Mouse (Mus musculus) kidney, postnatal 14 days (tissue): ENCODE results near the gene Lmod1.
A peak's percentile ranks its signal among the peaks of the same experiment; 100 is the strongest.

ENCODE experiments used
- DNase-seq: peaks from one replicate; pipeline ENCODE4 v3.0.0; 2022; ENCODE audit warnings: mixed read lengths

Gene Lmod1

GRCm38 (mm10) chr1:135363446-135363845 lies 38.8 kb downstream of the Lmod1 start:
- DNase-seq: no peak

GRCm38 (mm10) chr1:135366380-135366779 lies 41.8 kb downstream of the Lmod1 start:
- DNase-seq: no peak

GRCm38 (mm10) chr1:135367005-135367404 lies 42.4 kb downstream of the Lmod1 start:
- no peak for DNase-seq

GRCm38 (mm10) chr1:135367595-135367994 lies 43.0 kb downstream of the Lmod1 start:
- DNase-seq: no peak

DNA sequence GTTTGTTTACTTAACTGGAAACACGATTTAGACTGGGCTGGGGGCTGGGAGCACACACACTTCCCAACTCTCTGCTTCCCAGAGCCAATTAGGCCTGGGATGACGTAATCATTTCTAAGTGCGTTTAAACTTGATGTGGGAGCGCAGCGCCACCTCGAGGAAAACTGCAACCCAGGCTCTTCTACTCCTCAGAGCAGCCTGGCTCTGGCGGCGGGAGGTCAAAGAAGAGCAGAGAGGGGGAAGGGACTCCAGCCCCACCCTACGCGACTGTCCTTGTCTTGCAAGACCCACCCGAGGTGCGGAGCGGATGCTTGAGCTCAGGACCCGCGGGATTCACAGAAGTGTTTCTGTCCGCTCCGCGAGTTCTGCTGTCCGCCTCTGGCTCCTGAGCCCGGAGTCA lies 43.6 kb downstream of the Lmod1 start:
- DNase-seq: peak; percentile 92

DNA sequence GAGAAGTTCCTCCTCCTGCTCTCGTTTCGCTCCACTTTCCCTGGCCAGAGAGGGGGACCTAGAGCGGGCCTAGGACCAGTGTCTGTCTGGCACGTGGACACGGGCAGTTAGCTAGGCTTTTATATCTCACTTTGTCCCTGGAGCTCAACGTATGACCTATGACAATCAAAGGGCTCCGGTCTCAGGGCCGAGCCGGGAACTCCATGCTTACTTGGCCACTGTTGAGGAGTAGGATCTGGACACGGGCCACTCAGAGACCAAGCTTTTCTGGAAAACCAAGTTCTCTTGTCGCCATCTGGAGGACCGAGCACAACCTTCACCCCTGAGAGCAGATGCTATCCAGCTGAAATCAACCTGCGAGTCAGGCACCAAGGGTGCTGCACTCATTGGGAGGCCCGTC lies 44.4 kb downstream of the Lmod1 start:
- peak; percentile 81 for DNase-seq

DNA sequence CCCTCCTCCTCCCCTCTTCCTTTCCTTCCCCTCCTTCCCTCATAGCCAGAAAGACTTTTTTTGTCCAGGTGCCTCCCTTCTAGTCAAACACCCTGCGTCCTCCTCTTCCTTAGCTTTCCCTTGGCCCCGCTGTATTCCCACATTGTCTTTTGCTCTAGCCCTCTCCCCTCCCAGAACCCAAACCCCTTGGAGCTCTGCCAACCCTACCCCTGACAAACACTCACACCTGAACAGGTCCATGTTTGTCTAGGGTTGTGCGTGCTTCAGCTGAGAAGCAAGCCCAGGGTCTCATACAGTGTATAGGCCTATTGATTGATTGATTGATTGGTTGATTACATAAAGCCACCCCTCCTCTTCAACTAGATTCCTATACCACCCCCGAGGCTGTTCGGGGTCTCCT lies 44.8 kb downstream of the Lmod1 start:
- no peak for DNase-seq

GRCm38 (mm10) chr1:135373171-135373677 lies 48.6 kb downstream of the Lmod1 start:
- no peak for DNase-seq

DNA sequence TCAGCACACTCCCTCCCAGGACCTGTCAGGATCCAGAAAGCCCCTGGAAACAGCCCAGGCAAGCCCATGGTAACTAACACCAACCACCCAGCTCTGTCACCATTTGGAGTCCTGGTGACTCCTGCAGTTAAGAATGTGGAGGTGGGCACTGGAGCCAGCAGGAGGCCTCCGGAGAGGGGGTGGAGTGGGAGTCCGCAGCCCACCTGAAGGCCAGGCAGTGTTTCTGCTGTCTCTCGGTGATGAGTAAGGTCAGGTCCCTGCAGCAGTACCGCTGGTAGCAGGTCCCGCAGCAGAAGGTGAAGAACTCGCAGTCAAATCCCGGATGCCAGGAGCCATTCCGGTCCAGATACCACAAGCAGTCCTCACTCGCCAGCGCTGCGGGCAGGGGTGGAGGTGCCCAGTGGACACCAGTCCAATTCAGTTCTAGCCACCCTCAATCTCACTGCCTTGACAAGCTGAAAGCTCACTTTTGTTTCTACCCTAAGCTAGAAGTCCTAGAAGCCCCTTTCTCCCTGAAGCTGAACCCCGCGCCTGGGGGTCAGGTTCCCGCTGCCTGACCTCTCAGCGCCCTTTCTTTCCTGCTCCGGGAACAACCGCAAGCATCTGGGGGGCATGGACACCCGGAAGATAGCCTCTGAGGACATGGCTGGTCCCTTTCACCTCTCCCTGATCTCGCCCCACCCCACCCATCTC lies 49.7 kb downstream of the Lmod1 start:
- peak; percentile 38 for DNase-seq

DNA sequence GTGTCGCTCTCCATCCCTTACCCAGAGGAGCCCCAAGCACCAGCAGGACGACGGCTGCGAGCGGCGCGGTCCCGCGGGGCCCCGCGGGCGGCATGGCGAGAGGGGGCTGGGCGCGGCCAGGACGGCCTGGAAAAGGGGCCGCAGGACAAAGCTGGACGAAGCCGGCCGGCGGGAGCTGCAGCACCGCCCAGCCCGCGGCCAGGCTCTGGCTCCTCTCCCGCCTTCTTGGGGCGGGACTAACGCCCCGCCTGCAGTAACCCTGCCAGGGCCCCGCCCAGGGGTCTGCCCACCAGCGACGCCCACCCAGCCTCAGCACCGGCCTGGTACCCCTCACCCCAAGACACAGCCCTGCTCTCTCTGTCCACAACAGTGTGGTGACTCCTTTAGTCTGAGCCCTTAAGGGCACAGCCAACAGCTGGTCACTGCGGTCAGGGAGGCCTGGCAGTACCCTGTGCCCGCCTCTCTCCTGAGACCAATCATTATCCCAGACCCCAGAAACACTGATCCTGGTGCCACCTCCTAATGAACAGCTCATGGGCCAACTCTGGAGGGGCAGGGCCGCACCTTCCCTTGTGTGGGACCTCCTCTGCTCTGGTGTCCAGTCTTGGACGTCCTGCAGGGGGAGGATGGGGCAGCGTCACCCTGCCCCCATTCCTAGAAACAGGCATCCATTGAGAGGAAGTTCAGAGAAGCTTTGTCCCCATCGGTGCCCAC lies 50.4 kb downstream of the Lmod1 start, which contains the start of gene Shisa4:
Shisa4 (minus strand) TSS at position 370 of the 714 bp plus-strand sequence.
- DNase-seq: peak; percentile 86

DNA sequence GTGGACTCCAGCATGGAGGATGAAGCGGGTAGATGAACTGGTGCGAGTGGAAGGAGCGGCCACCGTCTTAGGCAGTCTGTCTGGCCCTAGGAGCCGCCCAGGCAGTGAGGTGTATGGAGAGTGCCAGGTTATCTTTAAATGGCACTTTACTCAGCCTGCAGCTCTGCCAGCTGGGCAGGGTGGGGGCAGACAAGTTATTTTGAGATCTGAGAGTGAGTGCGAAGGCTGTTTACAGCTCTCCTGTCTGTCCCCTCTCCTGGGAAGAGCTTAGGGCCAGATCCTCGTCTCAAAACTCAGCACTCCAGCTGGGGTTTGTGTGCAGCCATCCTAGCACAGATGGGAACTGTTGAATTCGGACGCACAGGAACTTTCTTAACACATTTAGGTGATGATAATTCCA lies 54.0 kb downstream of the Lmod1 start:
- no peak for DNase-seq

DNA sequence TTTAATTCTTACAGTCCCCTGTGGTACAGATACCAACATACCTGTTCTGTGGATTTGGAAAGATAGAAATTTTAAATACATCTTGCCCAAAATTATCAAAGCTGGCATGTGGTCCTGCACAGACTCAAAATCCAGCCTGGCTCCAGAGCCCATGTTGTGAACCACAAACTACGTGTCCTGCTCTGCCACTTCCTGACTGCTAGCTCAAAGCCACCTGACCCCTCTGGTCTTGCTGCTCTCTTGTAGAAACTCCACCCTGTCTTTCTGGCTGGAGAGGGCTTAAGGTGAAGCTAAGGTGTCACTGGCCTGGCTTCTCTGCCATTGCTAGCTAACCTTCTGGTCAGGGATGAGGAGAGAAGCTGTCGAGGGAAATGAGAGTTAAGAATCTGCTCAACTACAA lies 54.4 kb downstream of the Lmod1 start:
- no peak for DNase-seq

DNA sequence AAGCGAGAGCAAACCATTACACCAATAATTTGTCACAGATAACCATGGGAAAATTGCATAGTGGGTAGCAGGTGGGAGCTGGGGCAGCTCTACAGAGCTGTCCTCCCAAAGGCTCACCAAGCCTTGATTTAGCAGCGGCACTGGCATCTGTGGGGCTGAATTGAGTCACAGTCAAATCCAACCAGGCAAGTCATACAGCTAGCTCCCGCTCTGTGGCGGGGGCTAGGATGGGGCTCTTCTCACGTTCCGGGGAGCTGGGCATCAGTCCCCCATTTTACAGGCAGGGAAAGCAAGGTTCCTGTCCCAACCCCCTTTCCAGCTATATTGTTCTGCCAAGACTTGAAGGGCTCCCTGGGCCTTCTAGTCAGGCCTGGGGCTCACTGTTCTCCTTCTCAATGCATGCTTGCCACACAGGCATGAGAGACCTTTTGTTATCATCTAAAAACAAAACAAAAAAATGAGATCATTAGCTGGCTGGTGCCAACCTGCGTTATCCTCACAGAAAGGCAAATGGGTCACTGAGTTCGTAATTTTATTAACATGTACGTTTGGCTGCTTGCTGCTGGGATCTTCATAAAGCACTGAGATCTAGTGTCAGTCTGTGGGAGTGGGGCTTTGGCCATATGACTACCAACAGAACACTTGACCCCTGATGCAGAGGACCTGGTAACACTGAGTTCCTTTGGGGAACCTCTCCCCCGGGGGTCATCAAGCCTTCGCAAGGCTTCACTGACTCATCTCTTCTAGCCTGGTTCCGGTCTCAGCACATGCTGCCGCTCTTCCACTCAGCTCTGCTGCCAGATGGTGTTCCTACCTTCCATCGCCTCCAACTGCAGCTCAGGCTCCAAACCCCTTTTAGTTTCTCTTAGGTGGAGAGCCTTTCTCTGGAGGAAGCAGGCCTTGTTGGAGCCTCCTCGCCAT lies 55.7 kb downstream of the Lmod1 start:
- no peak for DNase-seq

DNA sequence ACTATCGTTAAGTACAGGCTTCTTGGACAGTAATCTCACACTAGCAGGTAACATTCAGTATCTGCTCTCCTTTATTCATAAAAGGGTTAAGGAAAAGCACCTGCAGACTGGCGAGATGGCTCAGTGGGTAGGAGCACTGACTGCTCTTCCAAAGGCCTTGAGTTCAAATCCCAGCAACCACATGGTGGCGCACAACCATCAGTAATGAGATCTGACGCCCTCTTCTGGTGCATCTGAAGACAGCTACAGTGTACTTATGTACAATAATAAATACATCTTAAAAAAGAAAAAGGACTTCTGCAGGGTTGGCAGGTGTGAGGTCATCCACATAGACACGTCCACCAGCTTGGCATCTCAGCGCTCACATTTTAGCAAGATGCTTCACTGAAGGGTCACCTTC lies 57.0 kb downstream of the Lmod1 start:
- DNase-seq: peak; percentile 28

DNA sequence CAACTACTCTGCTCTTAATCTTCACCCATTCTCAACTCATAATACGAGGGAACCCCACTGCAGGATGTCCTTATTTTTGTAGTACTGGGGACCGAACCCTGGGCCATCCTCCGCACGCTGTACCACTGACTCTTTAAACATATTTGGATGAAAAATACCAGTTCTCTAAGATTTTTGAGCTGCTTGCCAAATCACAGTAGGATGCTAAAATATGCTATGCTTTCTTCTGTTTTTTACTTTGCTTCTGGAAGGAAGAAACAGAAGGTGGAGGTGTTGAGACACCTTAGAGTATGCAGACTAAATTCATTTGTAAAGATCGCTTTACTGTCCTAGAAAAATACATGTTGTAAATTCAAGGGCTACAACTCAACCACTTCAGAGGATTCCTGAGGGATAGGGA lies 59.6 kb downstream of the Lmod1 start:
- DNase-seq: no peak

DNA sequence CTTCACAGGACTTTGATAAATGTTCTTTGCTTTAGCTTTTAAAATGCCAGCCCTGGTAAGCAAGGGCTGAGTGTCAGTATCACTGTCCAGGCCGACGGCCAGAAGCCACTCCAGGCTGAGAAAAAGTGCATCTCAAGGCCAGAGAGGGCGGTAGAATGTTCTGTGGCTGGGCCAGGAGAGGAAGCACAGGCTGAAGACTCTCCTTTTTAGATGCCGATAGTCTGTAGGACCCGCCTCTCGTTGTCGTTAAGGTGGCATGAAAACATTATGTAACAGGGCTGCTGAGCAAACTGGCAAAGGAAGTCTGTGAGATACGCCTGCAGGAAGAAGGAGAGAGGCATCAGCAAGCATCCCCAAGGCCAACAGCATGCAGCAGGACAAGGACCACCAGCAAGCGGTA lies 60.6 kb downstream of the Lmod1 start:
- DNase-seq: no peak

DNA sequence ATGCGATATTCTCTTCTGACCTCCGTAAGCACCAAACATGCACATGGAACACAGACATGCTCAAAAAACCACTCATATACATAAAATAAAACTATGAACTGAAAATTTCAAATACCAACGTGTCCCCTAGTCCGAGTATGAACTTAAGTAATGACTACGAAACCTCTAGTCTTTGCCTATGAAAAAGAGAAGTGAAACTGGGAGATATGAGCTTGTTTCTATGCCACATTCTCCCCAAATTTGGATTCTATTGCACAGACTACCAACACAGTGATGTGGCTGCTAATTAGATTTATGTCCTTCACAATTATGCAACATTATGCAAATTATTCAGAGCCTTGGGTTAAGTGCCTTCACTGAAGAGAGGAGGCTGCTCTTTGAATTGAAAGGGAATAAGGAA lies 74.9 kb downstream of the Lmod1 start:
- DNase-seq: no peak

DNA sequence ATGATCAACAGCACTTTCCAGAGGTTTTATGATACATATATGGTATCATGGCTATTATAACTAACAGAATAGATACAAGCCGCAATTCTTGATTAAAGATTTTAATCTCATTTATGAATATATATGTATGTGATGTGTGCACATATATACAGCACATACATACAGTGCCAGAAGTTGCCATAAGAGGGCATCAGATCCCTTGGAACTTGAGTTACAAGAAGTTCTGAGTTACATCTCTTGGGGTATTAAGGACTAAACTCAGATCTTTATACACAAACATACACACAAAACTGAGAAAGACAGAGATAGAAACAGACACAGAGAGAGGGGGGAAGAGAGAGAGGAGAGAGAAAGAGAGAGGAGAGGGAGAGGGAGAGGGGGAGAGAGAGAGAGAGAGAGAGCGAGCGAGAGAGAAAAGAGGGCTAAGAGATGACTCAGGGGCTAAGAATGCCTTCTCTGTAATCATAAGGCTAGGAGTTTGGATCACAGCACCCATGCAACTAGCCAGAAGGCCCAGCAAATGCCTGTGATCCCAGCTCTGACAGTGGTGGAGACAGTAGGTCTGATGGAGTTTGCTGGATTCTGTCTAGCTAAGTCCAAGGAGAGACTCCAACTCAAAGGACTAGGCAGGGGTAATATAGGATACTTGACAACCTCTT lies 77.0 kb downstream of the Lmod1 start:
- DNase-seq: no peak

GRCm38 (mm10) chr1:135405356-135405755 lies 80.7 kb downstream of the Lmod1 start:
- DNase-seq: no peak

GRCm38 (mm10) chr1:135408973-135409372 lies 84.4 kb downstream of the Lmod1 start:
- no peak for DNase-seq

DNA sequence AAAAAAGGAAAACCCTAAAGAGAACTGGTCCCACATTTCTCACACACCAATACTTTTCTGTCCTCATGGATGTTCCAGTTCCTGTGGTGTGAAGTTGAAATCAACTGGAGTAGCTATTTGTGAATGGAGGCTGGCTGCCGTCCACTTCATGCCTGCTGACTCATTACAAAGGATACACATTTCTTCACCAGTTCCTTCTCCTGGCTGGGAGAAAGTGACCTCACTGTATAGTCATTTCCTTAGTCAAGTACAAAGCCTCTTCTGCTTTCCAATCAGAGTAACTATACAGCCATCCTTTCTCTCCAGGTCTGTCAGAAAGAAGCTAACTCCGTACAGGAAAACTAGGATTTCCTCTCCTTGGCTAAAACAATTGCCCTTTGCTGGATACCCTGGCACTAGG lies 86.4 kb downstream of the Lmod1 start:
- DNase-seq: peak; percentile 73

DNA sequence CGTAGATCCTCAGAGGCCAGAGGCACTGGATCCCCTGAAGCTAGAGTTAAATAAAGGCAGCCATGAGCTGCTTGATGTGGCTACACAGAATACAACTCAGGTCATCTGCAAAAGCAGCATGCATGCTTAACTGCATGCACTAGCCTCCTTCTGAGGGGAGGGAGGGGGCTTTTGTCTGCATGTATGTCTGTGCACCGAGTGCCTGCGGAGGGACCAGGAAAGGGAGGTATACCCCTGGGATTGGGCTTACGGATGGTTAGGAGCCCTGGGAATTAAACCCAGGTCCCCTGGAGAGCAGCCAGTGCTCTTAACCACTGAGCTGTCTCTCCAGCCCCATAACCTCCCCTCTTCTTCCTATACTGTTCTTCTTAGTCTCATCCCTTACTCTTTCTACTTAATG lies 87.5 kb downstream of the Lmod1 start:
- DNase-seq: no peak

GRCm38 (mm10) chr1:135413996-135414395 lies 89.4 kb downstream of the Lmod1 start:
- no peak for DNase-seq
